Mouse (Mus musculus): ENCODE measurements around the gene Serpina5.

DNA sequence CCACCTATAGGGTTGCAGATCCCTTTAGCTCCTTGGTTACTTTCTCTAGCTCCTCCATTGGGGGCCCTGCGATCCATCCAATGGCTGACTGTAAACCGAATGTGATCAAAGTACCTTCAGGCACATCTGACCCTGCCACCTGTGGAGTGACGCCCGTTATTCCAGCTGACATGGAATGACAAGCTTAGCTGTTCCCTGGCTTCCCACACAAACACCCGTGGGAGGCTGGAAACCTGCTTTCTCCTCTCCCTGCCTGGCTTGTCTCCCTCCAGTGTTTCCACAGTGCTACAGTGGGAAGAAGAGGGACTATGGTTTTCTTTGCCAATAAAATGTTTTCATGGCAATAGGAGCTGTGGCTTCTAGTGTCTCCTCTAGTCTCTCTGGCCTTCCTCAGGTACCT lies 28.6 kb upstream of the Serpina5 start:
- TF ChIP-seq CTCF (IDR thresholded peaks at IDR 0.05; ENCODE audit: extremely low read depth, insufficient read length, insufficient replicate concordance, low read depth, low read length) (no peak), POLR2A (IDR thresholded peaks at IDR 0.05; ENCODE audit: low read depth, low read length) (no peak)
